Mouse (Mus musculus) limb, embryonic 10.5 days (tissue): ENCODE data around the gene Bglap2. TPM values are rescaled to one million over a fixed set of nuclear protein-coding genes. Genes with fewer than 3 reads are reported as not detected.
"Not testable (repeated sequence)": the region's sequence is repeated elsewhere in the genome, so short reads cannot be mapped to it uniquely, and the experiment has no call there.

ENCODE experiments used
- DNase-seq: peaks from one replicate; pipeline ENCODE4 v3.0.0-alpha.2; 2017; ENCODE audit warnings: low spot score
- H3K27ac ChIP-seq: fragments of 300-500 bp; sonication (generic); 2 replicates; pipeline ENCODE4 v1.5.1; 2016; ENCODE audit warnings: mild to moderate bottlenecking
- H3K27me3 ChIP-seq: fragments of 300-500 bp; sonication (generic); 2 replicates; pipeline ENCODE4 v1.6.1; 2016; ENCODE audit warnings: low read depth, mild to moderate bottlenecking; ENCODE audit not compliant: poor library complexity, severe bottlenecking
- H3K36me3 ChIP-seq: fragments of 300-500 bp; sonication (generic); 2 replicates; pipeline ENCODE4 v1.6.1; 2016; ENCODE audit warnings: mild to moderate bottlenecking, moderate library complexity
- H3K4me1 ChIP-seq: fragments of 300-500 bp; sonication (generic); 2 replicates; pipeline ENCODE4 v1.6.1; 2016
- H3K4me3 ChIP-seq: fragments of 300-500 bp; sonication (generic); 2 replicates; pipeline ENCODE4 v1.5.1; 2016; ENCODE audit warnings: mild to moderate bottlenecking, moderate library complexity
- H3K9me3 ChIP-seq: fragments of 300-500 bp; sonication (generic); replicated peaks from 2 replicates; pipeline ENCODE4 v1.6.1; 2016; ENCODE audit warnings: mild to moderate bottlenecking
- whole genome bisulfite sequencing: fragments of 180-500 bp; shearing (Covaris S2); methylation state at CpG from one replicate; pipeline ENCODE4 v1.1.7; 2016; 5-methylcytosine and 5-hydroxymethylcytosine counted together
- polyA plus RNA-seq: library from polyadenylated mRNA; unstranded; fragments of >200 nt; fragmentation: Nextera tagmentation; extraction: Ambion mirVana; gene quantifications from 2 replicates; pipeline ENCODE4 v1.2.1, GENCODE M21; 2016

The Bglap2 gene
- polyA plus RNA-seq, 1 experiment from 2014 or later, result not detected

DNA sequence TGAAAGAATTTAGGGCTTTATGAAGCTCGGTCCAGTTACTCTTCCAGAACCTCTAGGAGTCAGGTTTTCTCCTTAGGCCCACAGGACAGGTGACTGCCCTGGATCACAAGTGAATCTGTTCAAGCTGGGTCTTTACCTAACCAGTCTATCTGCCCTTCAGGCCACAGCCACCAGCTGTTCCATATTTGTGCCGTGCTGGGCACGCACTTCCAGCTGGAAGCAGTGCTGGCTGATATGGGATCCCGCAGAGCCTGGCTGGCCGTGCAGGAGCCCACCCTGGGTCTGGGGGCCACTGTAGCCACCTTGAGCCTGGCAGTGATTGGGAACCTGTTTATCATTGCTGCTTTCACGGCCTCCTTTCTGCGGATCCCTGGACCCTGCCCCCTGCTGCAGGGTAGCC lies 1.9 kb downstream of the Bglap2 start:
- DNase-seq, result not testable (repeated sequence)
- 26% methylated on average over 6 of the region's 7 CpGs for WGBS

DNA sequence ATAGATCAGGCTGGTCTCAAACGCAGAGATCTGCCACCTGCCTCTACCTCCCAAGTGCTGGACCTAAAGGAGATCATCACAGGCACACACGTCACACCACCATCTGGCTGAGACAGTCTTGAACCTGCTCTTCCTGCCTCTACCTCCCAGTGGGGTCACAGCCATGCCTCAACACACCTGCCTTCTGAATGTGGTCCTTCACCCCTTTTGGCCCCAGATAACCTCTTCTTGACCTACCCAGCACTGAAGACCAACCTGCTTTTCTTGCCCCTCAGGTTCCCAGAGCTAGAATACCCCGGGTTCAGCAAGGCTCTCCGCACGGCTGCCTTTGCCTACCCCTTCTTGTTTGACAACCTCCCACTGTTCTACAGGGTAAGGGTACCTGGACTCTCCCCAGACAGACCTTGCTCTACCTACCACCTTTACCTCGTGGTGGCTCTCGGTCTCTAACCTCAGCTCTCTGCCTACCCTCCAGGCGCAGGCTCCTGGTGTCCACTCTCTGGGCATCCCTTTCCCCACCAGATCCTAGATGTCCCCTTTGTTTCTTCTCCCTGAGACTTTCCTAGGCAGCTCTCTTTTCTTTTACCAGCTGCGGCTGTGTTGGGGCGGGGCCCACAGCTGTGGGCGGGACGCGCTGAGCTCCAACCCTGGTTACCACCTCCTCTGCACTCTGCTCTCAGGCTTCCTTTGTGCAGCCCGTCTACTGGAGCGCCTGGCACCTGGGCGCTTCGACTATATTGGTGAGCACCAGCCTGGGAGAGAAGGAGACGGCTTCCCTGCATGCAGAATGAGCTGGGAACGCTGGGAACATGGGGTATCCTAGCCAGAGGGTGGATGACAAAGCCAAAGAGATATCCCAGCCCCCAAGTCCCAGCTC lies 2.5 kb downstream of the Bglap2 start:
- H3K4me3 ChIP-seq, result peak overlapping the region; percentile 31
- DNase-seq, result peak; percentile 58
- H3K36me3 ChIP-seq, H3K9me3 ChIP-seq, H3K27me3 ChIP-seq: not testable (repeated sequence)
- H3K27ac ChIP-seq, result peak overlapping the region; percentile 58; the same call in 1 of the 2 replicates
- WGBS, result 12% methylated on average over 19 of the region's 19 CpGs
- peaks cover 10% of the 10 kb centered on the region for H3K4me1 ChIP-seq

More for the DNA sequence above, 1.9 kb downstream of the Bglap2 start:
- Histone ChIP-seq H3K4me1 (peaks cover 11% of the 10 kb centered on the region), H3K4me3 (peak overlapping the region; percentile 31), H3K27ac (peak overlapping the region; percentile 58; the same call in 1 of the 2 replicates)
- H3K36me3 ChIP-seq, H3K9me3 ChIP-seq, H3K27me3 ChIP-seq: not testable (repeated sequence)

DNA sequence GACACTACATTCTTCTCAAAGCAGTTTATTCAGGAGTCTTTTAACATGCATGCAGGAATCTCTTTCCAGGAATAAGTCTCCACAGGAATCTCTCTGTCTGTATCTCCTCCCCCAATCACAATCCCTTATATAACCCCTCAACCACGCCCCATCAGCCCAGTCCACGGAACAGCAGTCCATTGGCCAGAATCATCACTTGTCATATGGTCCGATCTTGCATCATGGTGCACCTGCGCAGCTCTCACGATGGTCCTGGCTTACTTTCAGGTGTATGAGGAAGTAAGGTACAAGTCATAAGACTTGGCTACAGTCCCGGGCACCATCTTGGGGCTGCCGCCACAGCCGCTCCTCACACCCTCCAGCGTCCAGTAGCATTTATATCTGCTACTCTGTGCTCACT lies 5.9 kb downstream of the Bglap2 start, which contains the start of gene Bglap3:
Gene Bglap3, minus strand, starts transcription at position 101 of the 400 bp plus-strand sequence.
- not testable (repeated sequence) for H3K4me3 ChIP-seq
- 95% methylated on average over 9 of the region's 9 CpGs for WGBS

DNA sequence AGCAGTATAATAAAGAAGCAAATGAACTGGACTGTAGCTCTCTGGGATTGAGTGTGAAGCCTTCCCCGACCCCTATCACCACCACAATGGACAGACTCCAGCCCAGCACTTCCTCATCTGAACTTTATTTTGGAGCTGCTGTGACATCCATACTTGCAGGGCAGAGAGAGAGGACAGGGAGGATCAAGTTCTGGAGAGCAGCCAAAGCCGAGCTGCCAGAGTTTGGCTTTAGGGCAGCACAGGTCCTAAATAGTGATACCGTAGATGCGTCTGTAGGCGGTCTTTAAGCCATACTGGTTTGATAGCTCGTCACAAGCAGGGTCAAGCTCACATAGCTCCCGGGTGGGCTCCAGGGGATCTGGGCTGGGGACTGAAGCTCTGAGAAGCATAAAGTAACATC lies 10.0 kb downstream of the Bglap2 start:
- not testable (repeated sequence) for H3K9me3 ChIP-seq, DNase-seq, H3K36me3 ChIP-seq, H3K27ac ChIP-seq, H3K4me3 ChIP-seq
- H3K4me1 ChIP-seq, result peaks cover 23% of the 10 kb centered on the region
- H3K27me3 ChIP-seq, result peaks cover 43% of the 10 kb centered on the region
- 91% methylated on average over 7 of the region's 7 CpGs for WGBS

More for the DNA sequence above, 5.9 kb downstream of the Bglap2 start, which contains the start of gene Bglap3:
- not testable (repeated sequence) for H3K9me3 ChIP-seq, H3K27me3 ChIP-seq, H3K36me3 ChIP-seq, DNase-seq, H3K27ac ChIP-seq
- peaks cover 10% of the 10 kb centered on the region for H3K4me1 ChIP-seq

DNA sequence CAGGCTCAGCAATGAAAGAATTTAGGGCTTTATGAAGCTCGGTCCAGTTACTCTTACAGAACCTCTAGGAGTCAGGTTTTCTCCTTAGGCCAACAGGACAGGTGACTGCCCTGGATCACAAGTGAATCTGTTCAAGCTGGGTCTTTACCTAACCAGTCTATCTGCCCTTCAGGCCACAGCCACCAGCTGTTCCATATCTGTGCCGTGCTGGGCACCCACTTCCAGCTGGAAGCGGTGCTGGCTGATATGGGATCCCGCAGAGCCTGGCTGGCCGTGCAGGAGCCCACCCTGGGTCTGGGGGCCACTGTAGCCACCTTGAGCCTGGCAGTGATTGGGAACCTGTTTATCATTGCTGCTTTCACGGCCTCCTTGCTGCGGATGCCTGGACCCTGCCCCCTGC lies 11.0 kb downstream of the Bglap2 start:
- not testable (repeated sequence) for H3K9me3 ChIP-seq, H3K4me3 ChIP-seq, H3K27ac ChIP-seq, DNase-seq, H3K36me3 ChIP-seq
- H3K27me3 ChIP-seq, result peaks cover 47% of the 10 kb centered on the region
- WGBS, result 54% methylated on average over 3 of the region's 7 CpGs
- peaks cover 25% of the 10 kb centered on the region for H3K4me1 ChIP-seq

DNA sequence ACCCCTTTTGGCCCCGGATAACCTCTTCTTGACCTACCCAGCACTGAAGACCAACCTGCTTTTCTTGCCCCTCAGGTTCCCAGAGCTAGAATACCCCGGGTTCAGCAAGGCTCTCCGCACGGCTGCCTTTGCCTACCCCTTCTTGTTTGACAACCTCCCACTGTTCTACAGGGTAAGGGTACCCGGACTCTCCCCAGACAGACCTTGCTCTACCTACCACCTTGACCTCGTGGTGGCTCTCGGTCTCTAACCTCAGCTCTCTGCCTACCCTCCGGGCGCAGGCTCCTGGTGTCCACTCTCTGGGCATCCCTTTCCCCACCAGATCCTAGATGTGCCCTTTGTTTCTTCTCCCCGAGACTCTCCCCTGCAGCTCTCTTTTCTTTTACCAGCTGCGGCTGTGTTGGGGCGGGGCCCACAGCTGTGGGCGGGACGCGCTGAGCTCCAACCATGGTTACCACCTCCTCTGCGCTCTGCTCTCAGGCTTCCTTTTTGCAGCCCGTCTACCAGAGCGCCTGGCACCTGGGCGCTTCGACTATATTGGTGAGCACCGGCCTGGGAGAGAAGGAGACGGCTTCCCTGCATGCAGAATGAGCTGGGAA lies 11.6 kb downstream of the Bglap2 start:
- 9% methylated on average over 22 of the region's 22 CpGs for WGBS
- peaks cover 25% of the 10 kb centered on the region for H3K4me1 ChIP-seq
- peaks cover 47% of the 10 kb centered on the region for H3K27me3 ChIP-seq
- peak overlapping the region; percentile 24 for H3K4me3 ChIP-seq
- not testable (repeated sequence) for H3K9me3 ChIP-seq, DNase-seq, H3K27ac ChIP-seq
- H3K36me3 ChIP-seq, result peaks cover 15% of the 10 kb centered on the region

DNA sequence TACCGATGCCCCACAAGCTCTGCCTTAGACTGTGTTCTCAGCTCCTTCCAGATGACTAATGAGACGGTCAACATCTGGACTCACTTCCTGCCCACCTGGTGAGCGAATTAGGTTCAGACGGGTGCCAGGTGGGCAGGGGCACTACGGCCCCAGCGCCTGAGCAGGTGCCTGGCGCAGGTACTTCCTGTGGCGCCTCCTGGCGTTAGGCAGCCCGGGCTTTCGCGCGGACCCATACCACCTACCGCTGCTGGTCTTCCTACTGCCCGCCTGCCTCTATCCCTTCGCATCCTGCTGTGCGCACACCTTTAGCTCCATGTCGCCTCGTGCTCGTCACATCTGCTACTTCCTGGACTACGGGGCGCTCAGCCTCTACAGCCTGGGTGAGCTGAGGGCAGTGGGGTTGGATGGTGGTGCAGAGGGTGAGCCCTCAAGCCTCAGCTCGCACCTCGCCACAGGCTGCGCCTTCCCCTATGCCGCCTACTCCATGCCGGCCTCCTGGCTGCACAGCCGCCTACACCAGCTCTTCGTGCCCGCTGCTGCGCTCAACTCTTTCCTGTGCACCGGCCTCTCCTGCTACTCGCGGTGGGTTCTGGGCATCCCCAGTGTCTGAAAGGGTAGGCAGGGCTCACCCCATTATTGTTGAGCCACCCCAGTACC lies 12.7 kb downstream of the Bglap2 start:
- whole genome bisulfite sequencing, result 33% methylated on average over 34 of the region's 34 CpGs
- Histone ChIP-seq H3K27ac (no peak overlapping the region), H3K27me3 (peaks cover 47% of the 10 kb centered on the region), H3K9me3 (peaks cover 7% of the 10 kb centered on the region), H3K4me3 (no peak overlapping the region), H3K4me1 (peaks cover 30% of the 10 kb centered on the region), H3K36me3 (peaks cover 26% of the 10 kb centered on the region)
- DNase-seq, result no peak

DNA sequence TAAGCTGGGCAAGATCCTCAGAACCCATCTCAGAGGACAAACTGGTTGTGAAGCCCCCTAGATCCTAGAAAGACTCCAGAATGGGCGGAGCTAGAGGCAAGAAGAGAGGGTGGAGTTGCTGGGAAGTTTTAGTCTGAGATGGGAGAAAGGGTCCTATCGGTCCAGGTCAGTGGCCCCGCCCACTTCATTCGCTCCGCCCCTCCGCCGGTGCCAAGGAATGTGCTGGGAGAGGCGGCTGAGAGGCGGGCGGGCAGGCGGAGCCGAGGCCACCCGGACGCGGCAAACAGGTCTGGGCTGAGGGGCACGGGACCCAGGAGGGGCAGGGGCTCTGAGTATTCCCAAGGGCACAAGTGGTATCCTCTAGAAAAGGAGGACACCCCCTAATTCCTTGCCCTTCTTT lies 14.2 kb downstream of the Bglap2 start, which contains the start of gene Paqr6:
Gene Paqr6, plus strand, starts transcription at position 248 of the 400 bp plus-strand sequence.
- H3K27me3 ChIP-seq, result peaks cover 47% of the 10 kb centered on the region
- H3K36me3 ChIP-seq, result peaks cover 41% of the 10 kb centered on the region
- peak; percentile 69 for DNase-seq
- H3K27ac ChIP-seq, result peak within 1 kb of the TSS; percentile 39
- H3K4me3 ChIP-seq, result peak within 1 kb of the TSS; percentile 32
- H3K4me1 ChIP-seq, result peaks cover 30% of the 10 kb centered on the region
- H3K9me3 ChIP-seq, result no peaks in the 10 kb centered on the region
- 0% methylated on average over 16 of the region's 16 CpGs for WGBS

DNA sequence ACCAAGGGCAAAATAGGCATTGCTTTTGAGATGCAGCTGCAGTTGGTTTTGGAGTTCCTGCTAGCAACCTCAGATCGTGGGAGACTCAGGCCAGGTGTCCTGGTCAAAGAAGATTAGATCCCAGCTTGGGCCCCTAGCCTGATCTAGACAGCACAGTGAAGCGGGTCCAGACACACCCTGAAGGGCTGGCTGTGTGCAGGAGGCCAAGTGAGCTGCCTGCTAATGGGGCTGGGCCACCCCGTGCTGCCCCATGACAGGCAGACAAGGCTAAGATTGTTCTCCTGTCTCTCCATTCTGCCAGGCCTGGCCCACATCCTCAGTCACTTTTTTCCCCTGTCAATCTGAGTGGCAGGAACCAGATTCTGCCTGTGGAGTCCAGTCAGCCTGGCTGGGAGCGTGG lies 14.8 kb downstream of the Bglap2 start:
- WGBS, result 68% methylated on average over 4 of the region's 4 CpGs
- H3K4me3 ChIP-seq, result no peak overlapping the region; the same call in 1 of the 2 replicates
- no peaks in the 10 kb centered on the region for H3K9me3 ChIP-seq
- peak overlapping the region; percentile 39 for H3K27ac ChIP-seq
- no peak for DNase-seq
- H3K27me3 ChIP-seq, result peaks cover 47% of the 10 kb centered on the region
- H3K36me3 ChIP-seq, result peaks cover 47% of the 10 kb centered on the region
- peaks cover 30% of the 10 kb centered on the region for H3K4me1 ChIP-seq

DNA sequence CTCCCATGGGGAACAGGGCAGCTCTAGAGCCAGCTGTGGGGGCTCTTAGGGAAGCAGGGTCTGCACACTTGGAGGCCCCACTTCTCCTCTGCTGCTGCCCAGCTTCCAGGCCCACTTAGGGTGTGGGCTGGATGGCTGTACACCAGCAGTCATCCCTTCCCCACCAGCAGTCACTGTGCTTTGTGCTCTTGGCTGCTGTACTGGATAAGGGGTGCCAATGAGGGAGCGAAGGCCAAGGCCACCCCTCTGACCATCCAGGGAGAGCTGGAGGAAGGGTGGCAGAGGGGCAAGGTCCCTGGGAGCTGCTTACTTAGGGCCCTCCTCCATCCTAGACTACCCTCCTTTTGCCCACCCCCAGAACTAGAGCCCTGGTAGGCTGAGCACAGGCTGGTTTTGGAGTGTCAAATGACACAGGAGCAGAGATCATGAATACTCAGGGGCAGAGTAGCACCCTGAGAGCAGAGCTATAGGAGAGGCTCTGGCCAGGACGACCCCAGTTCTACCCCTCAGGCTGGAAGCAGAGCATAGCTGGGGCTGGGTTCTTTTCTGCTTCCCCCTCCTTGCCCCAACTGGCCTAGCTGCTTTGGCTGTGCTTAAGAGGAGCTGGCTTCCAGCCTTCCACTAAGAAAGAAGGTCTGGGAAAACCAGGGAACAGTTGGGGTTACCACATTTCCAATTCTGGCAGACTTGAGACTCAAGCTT lies 16.7 kb downstream of the Bglap2 start:
- Histone ChIP-seq H3K4me3 (no peak overlapping the region), H3K9me3 (no peaks in the 10 kb centered on the region), H3K36me3 (peaks cover 67% of the 10 kb centered on the region), H3K4me1 (peaks cover 27% of the 10 kb centered on the region), H3K27ac (no peak overlapping the region), H3K27me3 (peaks cover 36% of the 10 kb centered on the region)
- WGBS, result 76% methylated on average over 2 of the region's 2 CpGs
- no peak for DNase-seq

DNA sequence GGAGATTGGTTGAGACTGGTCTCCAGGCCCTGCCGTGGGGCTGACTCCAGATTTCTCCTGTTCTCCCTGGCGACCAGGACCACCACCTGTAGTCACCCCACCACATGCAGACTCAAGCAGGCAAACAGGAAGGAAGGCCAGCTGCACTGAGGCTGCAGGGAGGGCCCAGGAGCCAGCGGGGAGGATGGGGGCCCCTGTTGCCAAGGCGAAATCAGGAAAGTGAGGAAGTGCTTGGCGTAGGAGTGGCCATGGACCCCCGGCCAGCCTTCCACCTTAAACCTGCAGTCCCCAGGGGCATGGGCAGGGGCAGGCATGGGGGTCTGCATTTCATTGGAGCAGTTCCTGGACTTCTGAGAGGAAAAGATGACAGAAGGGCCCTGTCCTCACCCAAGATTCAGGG lies 17.4 kb downstream of the Bglap2 start:
- H3K4me1 ChIP-seq, result peaks cover 27% of the 10 kb centered on the region
- H3K9me3 ChIP-seq, result no peaks in the 10 kb centered on the region
- no peak overlapping the region for H3K4me3 ChIP-seq
- WGBS, result 83% methylated on average over 6 of the region's 6 CpGs
- H3K36me3 ChIP-seq, result peaks cover 73% of the 10 kb centered on the region
- DNase-seq, result no peak
- H3K27me3 ChIP-seq, result peaks cover 29% of the 10 kb centered on the region
- no peak overlapping the region for H3K27ac ChIP-seq

DNA sequence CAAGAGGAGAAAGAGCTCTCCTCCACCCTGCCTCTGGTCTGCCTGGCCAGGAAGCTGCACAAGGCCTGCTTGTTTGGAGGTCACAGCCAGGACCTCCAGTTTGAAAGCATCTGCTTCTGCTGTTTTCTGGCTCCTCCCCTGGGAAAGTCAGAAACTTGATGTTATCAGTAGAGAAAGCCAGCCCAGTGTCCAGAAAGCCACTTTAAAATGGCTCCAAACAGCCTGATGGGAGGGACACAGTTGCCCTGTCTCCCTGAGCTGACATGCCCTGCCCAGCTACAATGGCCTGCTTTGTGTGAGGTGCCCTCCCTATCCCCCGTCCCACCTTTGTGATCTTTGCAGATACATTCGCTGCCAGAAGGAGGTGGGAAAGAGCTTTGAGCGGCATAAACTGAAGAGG lies 18.5 kb downstream of the Bglap2 start:
- Histone ChIP-seq H3K4me1 (peaks cover 22% of the 10 kb centered on the region), H3K27me3 (peaks cover 18% of the 10 kb centered on the region), H3K27ac (no peak overlapping the region), H3K36me3 (peaks cover 84% of the 10 kb centered on the region), H3K9me3 (no peaks in the 10 kb centered on the region), H3K4me3 (no peak overlapping the region)
- WGBS, result 88% methylated on average over 3 of the region's 3 CpGs
- no peak for DNase-seq
